Mouse (Mus musculus) heart, embryonic 15.5 days (tissue): Measurements from ENCODE around the gene Diaph2. TPM values are rescaled to one million over a fixed set of nuclear protein-coding genes. Genes with fewer than 3 reads are reported as not detected.
"Not testable (repeated sequence)": the region's sequence is repeated elsewhere in the genome, so short reads cannot be mapped to it uniquely, and the experiment has no call there.

Source experiments
- ATAC-seq: fragments of 200-750 bp; cut with Nextera tagmentation; replicated peaks from 2 replicates; pipeline ENCODE4 v1.8.0; 2017; ENCODE audit warnings: low read depth, moderate TSS enrichment; ENCODE audit not compliant: insufficient number of reproducible peaks, insufficient read depth, low FRiP score
- H3K27ac ChIP-seq: fragments of 300-500 bp; sonication (generic); 2 replicates; pipeline ENCODE4 v1.5.1; 2015; ENCODE audit warnings: mild to moderate bottlenecking, inconsistent platforms
- H3K27me3 ChIP-seq: fragments of 300-500 bp; sonication (generic); 2 replicates; pipeline ENCODE4 v1.6.1; 2015; ENCODE audit warnings: inconsistent platforms
- H3K36me3 ChIP-seq: fragments of 300-500 bp; sonication (generic); 2 replicates; pipeline ENCODE4 v1.6.1; 2015; ENCODE audit warnings: mild to moderate bottlenecking, inconsistent platforms
- H3K4me1 ChIP-seq: fragments of 300-500 bp; sonication (generic); replicated peaks from 2 replicates; pipeline ENCODE4 v1.6.1; 2015; ENCODE audit warnings: inconsistent platforms
- H3K4me2 ChIP-seq: fragments of 300-500 bp; sonication (generic); 2 replicates; pipeline ENCODE4 v1.6.1; 2015; ENCODE audit warnings: inconsistent platforms, mild to moderate bottlenecking, moderate library complexity
- H3K4me3 ChIP-seq: fragments of 300-500 bp; sonication (generic); 2 replicates; pipeline ENCODE4 v1.5.1; 2015; ENCODE audit warnings: mild to moderate bottlenecking, inconsistent platforms
- H3K9ac ChIP-seq: fragments of 300-500 bp; sonication (generic); 2 replicates; pipeline ENCODE4 v1.6.1; 2015; ENCODE audit warnings: mild to moderate bottlenecking, inconsistent platforms
- H3K9me3 ChIP-seq: fragments of 300-500 bp; sonication (generic); replicated peaks from 2 replicates; pipeline ENCODE4 v1.6.1; 2016; ENCODE audit warnings: inconsistent platforms
- WGBS: fragments of 180-500 bp; shearing (Covaris S2); methylation state at CpG from one replicate; pipeline ENCODE4 v1.1.7; 2015; ENCODE audit warnings: mixed read lengths; 5-methylcytosine and 5-hydroxymethylcytosine counted together
- polyA plus RNA-seq: library from polyadenylated mRNA; unstranded; fragments of >200 nt; fragmentation: Nextera tagmentation; extraction: Ambion mirVana; gene quantifications from 2 replicates; pipeline ENCODE4 v1.2.1, GENCODE M21; 2015

The Diaph2 gene
- polyA plus RNA-seq, 1 experiment from 2014 or later: 5.7 TPM

DNA sequence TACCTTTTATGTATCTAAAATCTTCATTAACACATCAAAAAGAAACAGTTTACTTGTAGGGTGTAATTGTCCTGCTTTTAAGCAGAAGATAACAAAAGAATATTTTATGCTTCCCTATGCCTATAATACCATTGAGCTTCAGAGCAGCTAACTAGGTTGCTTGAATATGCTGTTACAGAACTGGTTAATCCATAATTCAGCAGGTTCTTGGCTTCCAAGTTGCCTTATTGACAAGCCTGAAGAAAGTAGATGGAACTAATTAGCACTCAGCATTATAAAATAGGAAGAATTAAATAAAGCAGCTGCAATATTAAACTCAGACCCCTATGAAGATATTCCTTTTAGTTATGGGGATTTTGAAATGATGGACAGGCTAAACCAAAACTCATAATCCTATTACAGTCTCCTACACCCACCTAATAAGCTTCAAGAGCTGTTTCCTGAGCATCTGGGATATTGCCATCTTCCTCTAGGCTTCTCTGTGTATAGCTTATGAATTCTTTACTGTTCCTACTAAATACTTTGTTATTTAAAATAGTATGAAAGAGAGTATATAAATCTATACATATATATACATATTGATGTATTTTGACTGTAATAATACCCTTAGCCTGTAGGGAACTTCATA, 601.4 kb downstream of the Diaph2 start:
- Histone ChIP-seq H3K4me3 (no peak overlapping the region), H3K4me2 (no peak overlapping the region), H3K27ac (no peak overlapping the region), H3K9me3 (no peaks in the 10 kb centered on the region), H3K36me3 (no peaks in the 10 kb centered on the region), H3K9ac (no peak overlapping the region), H3K27me3 (no peaks in the 10 kb centered on the region), H3K4me1 (no peaks in the 10 kb centered on the region)
- no peak for ATAC-seq

DNA sequence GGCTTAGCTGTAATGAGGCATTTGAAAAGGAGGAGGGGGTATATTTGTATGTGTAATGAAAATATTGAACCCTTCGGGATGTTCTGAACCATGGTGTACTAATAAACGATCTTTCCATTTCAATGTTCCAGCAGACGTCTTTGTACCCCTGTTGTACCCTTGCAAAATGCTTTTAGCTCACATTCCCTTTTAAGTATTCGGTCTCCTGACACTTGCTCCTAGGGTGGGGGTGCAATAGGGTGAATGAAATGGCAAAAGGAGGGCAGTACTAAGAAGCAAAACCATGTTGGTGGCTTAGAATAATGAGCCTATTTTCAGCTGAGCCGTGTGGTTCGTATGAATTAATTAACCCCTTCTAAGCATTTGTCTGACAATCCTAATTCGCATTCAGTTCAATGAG, 601.9 kb downstream of the Diaph2 start:
- 74% methylated on average over 7 of the region's 7 CpGs for WGBS
- no peak for ATAC-seq

DNA sequence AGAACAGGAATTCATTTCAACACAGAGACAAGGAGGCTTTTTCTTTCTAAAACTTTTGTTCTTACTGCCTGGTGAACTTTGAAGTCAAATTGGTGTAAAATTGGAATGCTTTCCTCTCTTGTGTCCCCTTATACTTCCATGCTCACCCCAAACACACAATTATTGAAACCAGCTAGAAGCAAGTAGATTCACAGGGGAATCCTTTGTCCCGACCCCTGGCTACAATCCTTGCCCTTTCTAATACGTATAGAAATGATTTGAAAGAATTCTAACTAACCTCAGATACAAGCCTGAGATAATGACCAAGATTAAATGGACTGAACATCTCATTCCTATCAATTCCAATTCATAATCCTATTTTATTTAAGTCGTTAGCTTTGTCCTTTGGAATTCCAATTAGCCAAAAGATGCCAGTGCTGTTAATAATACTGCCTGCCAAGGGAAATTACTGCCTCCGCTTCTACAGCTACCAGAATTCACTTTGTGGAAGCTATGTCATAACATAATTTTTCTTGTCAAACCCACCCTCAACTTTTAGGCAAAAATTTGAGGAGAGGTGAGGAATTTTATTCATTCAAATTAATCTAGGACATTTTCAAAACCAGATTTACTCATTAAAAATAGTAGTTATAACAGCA, 644.1 kb downstream of the Diaph2 start:
- WGBS: 64% methylated on average over 4 of the region's 4 CpGs
- H3K27me3 ChIP-seq: no peaks in the 10 kb centered on the region
- H3K27ac ChIP-seq: no peak overlapping the region
- no peak overlapping the region for H3K4me3 ChIP-seq
- no peaks in the 10 kb centered on the region for H3K9me3 ChIP-seq
- H3K9ac ChIP-seq: no peak overlapping the region
- no peaks in the 10 kb centered on the region for H3K36me3 ChIP-seq
- no peak overlapping the region for H3K4me2 ChIP-seq
- ATAC-seq: no peak
- H3K4me1 ChIP-seq: no peaks in the 10 kb centered on the region

More for the DNA sequence above, 601.9 kb downstream of the Diaph2 start:
- Histone ChIP-seq H3K4me1 (no peaks in the 10 kb centered on the region), H3K36me3 (no peaks in the 10 kb centered on the region), H3K27me3 (no peaks in the 10 kb centered on the region), H3K4me2 (no peak overlapping the region), H3K9ac (no peak overlapping the region), H3K4me3 (no peak overlapping the region), H3K9me3 (no peaks in the 10 kb centered on the region), H3K27ac (no peak overlapping the region)

DNA sequence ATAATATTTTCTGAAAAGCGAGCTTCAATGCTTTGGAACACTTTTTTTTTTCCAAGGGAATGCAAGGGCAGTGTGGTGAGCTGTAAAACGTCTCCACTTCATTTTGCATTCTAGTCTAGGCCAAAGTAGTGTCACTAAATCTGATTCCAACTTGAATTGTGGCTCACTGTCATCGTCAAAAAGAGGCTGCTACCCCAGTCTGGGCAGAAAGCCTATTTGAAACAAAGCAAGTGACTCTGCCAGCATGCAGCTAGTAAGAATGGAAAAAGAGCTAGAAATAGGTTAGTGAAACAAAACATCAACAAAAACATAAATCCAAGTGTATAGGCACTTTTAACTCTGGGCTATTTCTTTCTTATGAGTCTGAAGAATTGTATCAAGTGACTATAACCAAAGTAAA, 653.7 kb downstream of the Diaph2 start:
- no peak overlapping the region for H3K9ac ChIP-seq
- no peaks in the 10 kb centered on the region for H3K9me3 ChIP-seq
- WGBS: 36% methylated on average over 3 of the region's 3 CpGs
- ATAC-seq: no peak
- no peaks in the 10 kb centered on the region for H3K4me1 ChIP-seq
- H3K4me2 ChIP-seq: no peak overlapping the region
- no peak overlapping the region for H3K4me3 ChIP-seq
- H3K36me3 ChIP-seq: no peaks in the 10 kb centered on the region
- H3K27me3 ChIP-seq: no peaks in the 10 kb centered on the region
- no peak overlapping the region for H3K27ac ChIP-seq

DNA sequence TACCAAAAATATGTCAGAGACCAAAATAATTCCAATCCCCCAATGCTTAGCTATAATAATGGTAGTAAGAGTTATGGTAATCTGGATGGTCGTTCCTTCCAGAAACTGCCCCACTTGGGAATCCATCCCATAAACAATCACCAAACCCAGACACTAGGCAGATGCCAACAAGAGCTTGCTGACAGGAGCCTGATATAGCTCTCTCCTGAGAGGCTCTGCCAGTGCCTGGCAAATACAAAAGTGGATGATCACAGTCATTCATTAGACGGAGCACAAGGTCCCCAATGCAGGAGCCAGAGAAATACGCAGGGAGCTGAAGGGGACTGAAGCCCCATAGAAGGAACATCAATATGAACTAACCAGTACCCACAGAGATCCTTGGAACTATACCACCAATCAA, 657.9 kb downstream of the Diaph2 start:
- not testable (repeated sequence) for ATAC-seq, H3K27me3 ChIP-seq, H3K4me3 ChIP-seq, H3K4me1 ChIP-seq, H3K36me3 ChIP-seq, H3K27ac ChIP-seq, H3K9me3 ChIP-seq, H3K4me2 ChIP-seq, H3K9ac ChIP-seq
- WGBS: 45% methylated on average over 3 of the region's 3 CpGs

DNA sequence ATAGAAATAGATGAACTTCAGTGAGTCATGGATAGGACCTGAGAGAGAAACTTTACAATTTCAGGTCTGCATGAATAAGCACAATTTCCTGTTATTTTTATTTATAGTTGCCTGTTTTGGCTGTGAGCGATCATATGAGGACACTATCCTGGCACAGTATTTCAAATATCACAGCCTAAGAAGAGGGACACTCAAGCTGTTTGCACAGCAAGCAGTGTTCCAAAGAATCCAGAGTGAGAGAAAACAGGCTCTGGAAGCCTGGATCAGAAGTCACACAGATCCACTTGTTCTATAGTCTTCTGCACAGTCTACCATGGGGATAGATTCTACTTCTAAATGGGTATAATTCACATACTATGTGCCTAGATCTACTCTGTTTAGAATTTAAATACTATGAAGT, 659.4 kb downstream of the Diaph2 start:
- H3K4me2 ChIP-seq: no peak overlapping the region
- no peaks in the 10 kb centered on the region for H3K4me1 ChIP-seq
- ATAC-seq: no peak
- H3K4me3 ChIP-seq: no peak overlapping the region
- H3K36me3 ChIP-seq: no peaks in the 10 kb centered on the region
- WGBS: 67% methylated on average over 1 of the region's 1 CpGs
- H3K27ac ChIP-seq: no peak overlapping the region
- no peak overlapping the region for H3K9ac ChIP-seq
- no peaks in the 10 kb centered on the region for H3K9me3 ChIP-seq
- no peaks in the 10 kb centered on the region for H3K27me3 ChIP-seq

DNA sequence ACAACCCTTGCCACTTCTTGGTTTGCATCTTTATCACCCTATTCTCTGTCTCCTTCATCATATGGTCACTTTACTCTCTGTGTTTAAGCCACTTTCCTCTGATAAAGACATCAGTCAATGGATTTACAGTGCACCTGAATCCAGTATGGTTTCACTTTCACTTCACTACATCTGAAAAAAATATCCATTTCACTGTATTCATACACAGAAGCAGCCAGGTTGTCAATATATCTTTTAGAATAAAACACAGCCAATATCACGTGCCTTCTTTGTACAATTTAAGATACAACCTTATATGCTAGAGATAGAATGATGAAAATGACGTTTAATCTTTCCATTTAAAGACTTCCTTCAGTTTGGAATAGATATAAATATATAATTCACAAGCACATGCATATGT, 673.6 kb downstream of the Diaph2 start:
- Histone ChIP-seq H3K9ac (no peak overlapping the region), H3K4me2 (no peak overlapping the region), H3K4me3 (no peak overlapping the region), H3K27ac (no peak overlapping the region), H3K36me3 (no peaks in the 10 kb centered on the region), H3K27me3 (no peaks in the 10 kb centered on the region), H3K4me1 (no peaks in the 10 kb centered on the region), H3K9me3 (no peaks in the 10 kb centered on the region)
- no peak for ATAC-seq
- 72% methylated on average over 2 of the region's 2 CpGs for WGBS

DNA sequence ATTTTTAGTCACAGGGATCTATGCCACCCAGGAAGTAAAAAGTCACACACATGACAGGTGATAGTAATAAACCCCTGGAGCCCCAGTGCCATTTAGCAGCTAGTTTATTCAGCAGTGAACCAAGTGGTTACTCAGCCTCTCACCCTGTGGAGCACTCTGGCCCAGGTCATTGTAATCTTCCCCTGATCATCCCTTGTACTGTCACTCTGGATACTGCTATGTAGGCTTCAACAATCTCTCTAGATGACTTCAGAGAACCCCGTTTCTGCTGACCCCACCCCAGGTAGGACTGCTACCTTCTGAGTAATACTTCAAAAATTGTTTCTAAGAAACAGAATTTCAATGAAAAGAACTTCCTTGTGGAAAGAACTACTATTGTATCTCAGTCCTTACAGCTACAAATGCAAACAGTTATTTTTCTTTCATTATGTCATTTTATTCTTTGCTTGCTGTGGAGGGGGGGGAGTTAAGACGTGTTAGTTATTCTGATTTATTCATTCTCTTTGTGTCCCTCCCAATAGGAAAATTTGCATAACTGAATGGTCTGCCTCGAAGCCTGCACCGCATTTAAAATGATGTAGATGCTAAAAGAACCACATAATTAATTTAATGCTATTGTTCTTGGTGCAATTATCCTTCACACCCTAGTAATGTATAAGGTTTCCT, 702.4 kb downstream of the Diaph2 start:
- H3K27me3 ChIP-seq: no peaks in the 10 kb centered on the region
- WGBS: 62% methylated on average over 4 of the region's 4 CpGs
- H3K27ac ChIP-seq: no peak overlapping the region
- H3K4me1 ChIP-seq: no peaks in the 10 kb centered on the region
- no peaks in the 10 kb centered on the region for H3K36me3 ChIP-seq
- no peak for ATAC-seq
- H3K9me3 ChIP-seq: no peaks in the 10 kb centered on the region
- no peak overlapping the region for H3K9ac ChIP-seq
- H3K4me2 ChIP-seq: no peak overlapping the region
- H3K4me3 ChIP-seq: no peak overlapping the region

DNA sequence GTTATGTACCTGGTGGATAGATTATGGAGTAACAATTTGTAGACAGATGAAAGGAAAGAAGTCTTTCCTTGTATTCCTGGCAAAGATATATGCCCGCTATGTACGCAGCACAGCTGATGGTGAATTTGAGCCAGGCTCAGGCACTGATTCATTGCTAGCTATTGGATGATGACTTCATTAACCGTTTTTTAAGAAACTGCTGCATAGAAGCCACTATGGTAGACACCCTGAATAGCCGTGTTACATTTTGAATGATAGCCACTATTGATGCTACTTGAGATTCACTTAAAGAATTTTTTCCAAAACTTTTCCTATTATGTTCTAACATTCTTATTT, 702.9 kb downstream of the Diaph2 start:
- Histone ChIP-seq H3K27ac (no peak overlapping the region), H3K9ac (no peak overlapping the region)
- no peak for ATAC-seq

DNA sequence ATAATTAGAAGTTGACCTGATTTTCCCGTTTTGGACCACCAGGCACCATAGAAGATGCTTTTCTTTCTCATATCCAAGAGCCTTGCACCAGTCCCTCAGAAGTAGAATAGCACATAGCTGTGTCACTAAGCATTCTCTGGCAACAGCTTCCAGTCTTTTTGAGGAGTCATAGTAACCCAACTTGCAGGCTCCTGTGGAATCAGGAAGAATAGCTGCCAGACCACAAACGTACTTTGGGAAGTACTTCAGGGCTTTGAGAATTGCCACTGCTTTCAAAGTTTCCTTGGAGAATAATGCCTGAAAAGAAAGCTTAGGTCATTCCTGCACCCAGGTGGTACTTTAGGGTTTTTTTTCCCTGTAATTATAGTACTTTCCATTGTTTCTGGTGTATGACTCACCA, 723.6 kb downstream of the Diaph2 start:
- WGBS: 43% methylated on average over 2 of the region's 2 CpGs
- H3K4me2 ChIP-seq: no peak overlapping the region
- no peak for ATAC-seq

More for the DNA sequence above, 702.9 kb downstream of the Diaph2 start:
- H3K4me3 ChIP-seq: no peak overlapping the region
- no peaks in the 10 kb centered on the region for H3K36me3 ChIP-seq
- no peaks in the 10 kb centered on the region for H3K4me1 ChIP-seq
- no peaks in the 10 kb centered on the region for H3K27me3 ChIP-seq
- no peaks in the 10 kb centered on the region for H3K9me3 ChIP-seq
- no peak overlapping the region for H3K4me2 ChIP-seq
- WGBS: 86% methylated on average over 4 of the region's 4 CpGs

DNA sequence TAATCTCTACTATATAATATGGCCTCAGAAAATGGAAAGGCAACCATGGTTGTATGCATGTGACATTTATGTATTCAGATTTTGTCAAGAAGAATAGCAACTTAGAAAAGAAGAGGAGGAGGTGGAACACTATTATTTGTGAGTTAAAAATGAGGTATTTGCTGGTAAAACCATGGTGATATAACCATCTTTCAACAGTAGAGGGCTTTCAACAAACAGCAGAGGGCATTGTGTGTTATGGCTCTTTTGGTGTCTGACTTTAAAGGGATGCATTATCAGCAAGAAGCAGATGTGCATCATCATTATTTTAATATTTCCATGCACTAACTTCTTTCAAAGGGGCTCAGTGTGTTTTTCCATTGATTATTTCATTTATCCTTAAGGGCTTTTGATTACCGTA, 731.3 kb downstream of the Diaph2 start:
- ATAC-seq: no peak
- Histone ChIP-seq H3K4me3 (no peak overlapping the region), H3K36me3 (no peaks in the 10 kb centered on the region), H3K4me2 (no peak overlapping the region), H3K4me1 (no peaks in the 10 kb centered on the region), H3K9me3 (no peaks in the 10 kb centered on the region), H3K27me3 (no peaks in the 10 kb centered on the region), H3K9ac (no peak overlapping the region), H3K27ac (no peak overlapping the region)
- 94% methylated on average over 1 of the region's 1 CpGs for WGBS

More for the DNA sequence above, 723.6 kb downstream of the Diaph2 start:
- Histone ChIP-seq H3K4me3 (no peak overlapping the region), H3K27ac (no peak overlapping the region), H3K36me3 (no peaks in the 10 kb centered on the region), H3K9ac (no peak overlapping the region), H3K4me1 (no peaks in the 10 kb centered on the region), H3K27me3 (no peaks in the 10 kb centered on the region), H3K9me3 (no peaks in the 10 kb centered on the region)
